Mouse (Mus musculus): ENCODE results near the gene Arap2. TPM values are rescaled to one million over a fixed set of nuclear protein-coding genes. Genes with fewer than 3 reads are reported as not detected.

The Arap2 gene
- polyA plus RNA-seq, 1 experiment: 4.5 TPM

GRCm38 (mm10) chr5:62762298-62762960, 3.5 kb downstream of the Arap2 start:
- no peak for TF ChIP-seq POLR2A (IDR thresholded peaks at IDR 0.05; ENCODE audit: low read depth, low read length)
- no peak for TF ChIP-seq CTCF (IDR thresholded peaks at IDR 0.05; ENCODE audit: extremely low read depth, insufficient read depth, insufficient read length, insufficient replicate concordance)
- Histone ChIP-seq H3K27me3 (ENCODE audit: control insufficient read depth, insufficient read depth, low read length) (no peaks in the 10 kb centered on the region), H3K4me1 (ENCODE audit: control insufficient read depth, insufficient read depth, insufficient read length) (peaks cover 19% of the 10 kb centered on the region), H3K4me3 (ENCODE audit: extremely low read depth, insufficient read depth, insufficient read length) (no peak overlapping the region), H3K36me3 (ENCODE audit: control insufficient read depth, insufficient read depth, low read length) (no peaks in the 10 kb centered on the region), H3K27ac (ENCODE audit: insufficient read depth, low read length) (peak overlapping the region; percentile 58)
- WGBS: 7% methylated on average over 4 of the region's 4 CpGs
- DNase-seq (ENCODE audit: low read depth in 1 of 2, low spot score in 2 of 2): no peak

GRCm38 (mm10) chr5:62760791-62761504, 5.0 kb downstream of the Arap2 start:
- TF ChIP-seq CTCF (IDR thresholded peaks at IDR 0.05; ENCODE audit: extremely low read depth, insufficient read depth, insufficient read length, insufficient replicate concordance): no peak
- no peak for TF ChIP-seq POLR2A (IDR thresholded peaks at IDR 0.05; ENCODE audit: low read depth, low read length)
- Histone ChIP-seq H3K36me3 (ENCODE audit: control insufficient read depth, insufficient read depth, low read length) (no peaks in the 10 kb centered on the region), H3K27me3 (ENCODE audit: control insufficient read depth, insufficient read depth, low read length) (no peaks in the 10 kb centered on the region), H3K4me3 (ENCODE audit: extremely low read depth, insufficient read depth, insufficient read length) (no peak overlapping the region), H3K4me1 (ENCODE audit: control insufficient read depth, insufficient read depth, insufficient read length) (peaks cover 19% of the 10 kb centered on the region), H3K27ac (ENCODE audit: insufficient read depth, low read length) (peak overlapping the region; percentile 27; the same call in 1 of the 2 replicates)
- 71% methylated on average over 5 of the region's 5 CpGs for WGBS
- no peak for DNase-seq (ENCODE audit: low read depth in 1 of 2, low spot score in 2 of 2)

GRCm38 (mm10) chr5:62755808-62756527, 10.0 kb downstream of the Arap2 start:
- Histone ChIP-seq H3K36me3 (ENCODE audit: control insufficient read depth, insufficient read depth, low read length) (no peaks in the 10 kb centered on the region), H3K27me3 (ENCODE audit: control insufficient read depth, insufficient read depth, low read length) (no peaks in the 10 kb centered on the region), H3K4me3 (ENCODE audit: extremely low read depth, insufficient read depth, insufficient read length) (no peak overlapping the region), H3K4me1 (ENCODE audit: control insufficient read depth, insufficient read depth, insufficient read length) (peaks cover 16% of the 10 kb centered on the region), H3K27ac (ENCODE audit: insufficient read depth, low read length) (no peak overlapping the region)
- no peak for TF ChIP-seq CTCF (IDR thresholded peaks at IDR 0.05; ENCODE audit: extremely low read depth, insufficient read depth, insufficient read length, insufficient replicate concordance)
- TF ChIP-seq POLR2A (IDR thresholded peaks at IDR 0.05; ENCODE audit: low read depth, low read length): no peak
- 60% methylated on average over 3 of the region's 3 CpGs for WGBS
- no peak for DNase-seq (ENCODE audit: low read depth in 1 of 2, low spot score in 2 of 2)

- Histone ChIP-seq H3K36me3 (ENCODE audit: control insufficient read depth, insufficient read depth, low read length) (peaks cover 5% of the 10 kb centered on the region; the same call in 1 of the 2 replicates), H3K4me3 (ENCODE audit: extremely low read depth, insufficient read depth, insufficient read length) (no peak overlapping the region), H3K27ac (ENCODE audit: insufficient read depth, low read length) (no peak overlapping the region), H3K27me3 (ENCODE audit: control insufficient read depth, insufficient read depth, low read length) (no peaks in the 10 kb centered on the region), H3K4me1 (ENCODE audit: control insufficient read depth, insufficient read depth, insufficient read length) (peaks cover 7% of the 10 kb centered on the region)
- no peak for TF ChIP-seq CTCF (IDR thresholded peaks at IDR 0.05; ENCODE audit: extremely low read depth, insufficient read depth, insufficient read length, insufficient replicate concordance)
- TF ChIP-seq POLR2A (IDR thresholded peaks at IDR 0.05; ENCODE audit: low read depth, low read length): no peak
- 30% methylated on average over 3 of the region's 3 CpGs for WGBS
- DNase-seq (ENCODE audit: low read depth in 1 of 2, low spot score in 2 of 2): no peak
Measured at GRCm38 (mm10) chr5:62752934-62753333, 13.0 kb downstream of the Arap2 start.

- Histone ChIP-seq H3K36me3 (ENCODE audit: control insufficient read depth, insufficient read depth, low read length) (peaks cover 5% of the 10 kb centered on the region; the same call in 1 of the 2 replicates), H3K4me1 (ENCODE audit: control insufficient read depth, insufficient read depth, insufficient read length) (peaks cover 7% of the 10 kb centered on the region), H3K27me3 (ENCODE audit: control insufficient read depth, insufficient read depth, low read length) (no peaks in the 10 kb centered on the region), H3K27ac (ENCODE audit: insufficient read depth, low read length) (no peak overlapping the region), H3K4me3 (ENCODE audit: extremely low read depth, insufficient read depth, insufficient read length) (no peak overlapping the region)
- no peak for TF ChIP-seq POLR2A (IDR thresholded peaks at IDR 0.05; ENCODE audit: low read depth, low read length)
- TF ChIP-seq CTCF (IDR thresholded peaks at IDR 0.05; ENCODE audit: extremely low read depth, insufficient read depth, insufficient read length, insufficient replicate concordance): no peak
- DNase-seq (ENCODE audit: low read depth in 1 of 2, low spot score in 2 of 2): peak in 1 of 2 experiments; percentile 33
- WGBS: 26% methylated on average over 2 of the region's 2 CpGs
Measured at GRCm38 (mm10) chr5:62751692-62752091, 14.3 kb downstream of the Arap2 start.

GRCm38 (mm10) chr5:62748168-62748567, 17.8 kb downstream of the Arap2 start:
- peaks cover 11% of the 10 kb centered on the region for H3K4me1 ChIP-seq (ENCODE audit: control insufficient read depth, insufficient read depth, insufficient read length)
- WGBS: 96% methylated on average over 2 of the region's 2 CpGs
- no peak for DNase-seq (ENCODE audit: low read depth in 1 of 2, low spot score in 2 of 2)

More at GRCm38 (mm10) chr5:62748168-62748567, 17.8 kb downstream of the Arap2 start:
- H3K27ac ChIP-seq (ENCODE audit: insufficient read depth, low read length): no peak overlapping the region
- TF ChIP-seq CTCF (IDR thresholded peaks at IDR 0.05; ENCODE audit: extremely low read depth, insufficient read depth, insufficient read length, insufficient replicate concordance) (no peak), POLR2A (IDR thresholded peaks at IDR 0.05; ENCODE audit: low read depth, low read length) (no peak)
- H3K27me3 ChIP-seq (ENCODE audit: control insufficient read depth, insufficient read depth, low read length): no peaks in the 10 kb centered on the region
- H3K4me3 ChIP-seq (ENCODE audit: extremely low read depth, insufficient read depth, insufficient read length): no peak overlapping the region
- peaks cover 7% of the 10 kb centered on the region; the same call in 1 of the 2 replicates for H3K36me3 ChIP-seq (ENCODE audit: control insufficient read depth, insufficient read depth, low read length)

Data from spleen, adult 2 months (tissue).